Mouse (Mus musculus) layer of hippocampus, postnatal 14 days (tissue): ENCODE data around the gene Clk1. TPM values are rescaled to one million over a fixed set of nuclear protein-coding genes. Genes with fewer than 3 reads are reported as not detected.

ENCODE experiments used
- total RNA-seq, 2 experiments: library from RNA; stranded (reverse); gene quantifications; 2 replicates each; pipeline ENCODE4 v1.2.3; 2021

Gene Clk1
- total RNA-seq, 2 experiments from 2014 or later, result 121 to 136 TPM

Other genes starting within 250 kb of the Clk1 start
- gene Aox4, start 213.7 kb downstream of the Clk1 start, total RNA-seq, result 1 to 10 TPM; 3.5 to 3.8 TPM
- not detected for gene Aox2, start 145.7 kb downstream of the Clk1 start, total RNA-seq
- gene Bzw1, start 31.2 kb downstream of the Clk1 start, total RNA-seq, result 100 to 1,000 TPM; 184 to 185 TPM
- 10 to 100 TPM; 21.4 to 21.8 TPM for gene Nif3l1, start 21.1 kb upstream of the Clk1 start, total RNA-seq
- 10 to 100 TPM; 25.5 to 28.3 TPM for gene Ppil3, start 21.4 kb upstream of the Clk1 start, total RNA-seq
- 10 to 100 TPM; 26.8 to 28.3 TPM for gene Orc2, start 81.0 kb upstream of the Clk1 start, total RNA-seq
- 10 to 100 TPM; 85.7 to 98.7 TPM for gene Fam126b, start 162.3 kb upstream of the Clk1 start, total RNA-seq
- 100 to 1,000 TPM in 1 of 2 experiments, 10 to 100 TPM in 1; 98.4 to 103 TPM for gene Ndufb3, start 162.3 kb upstream of the Clk1 start, total RNA-seq